Mouse (Mus musculus) ES-E14 (cell line): Measurements from ENCODE around the gene Unk.

Experiments used
- HCFC1 ChIP-seq: IDR thresholded peaks from 2 replicates; pipeline ENCODE4 v1.6.1; 2012; ENCODE audit warnings: low read length, inconsistent platforms, borderline replicate concordance; ENCODE audit not compliant: insufficient read depth
- MAFK ChIP-seq: IDR thresholded peaks from 2 replicates; pipeline ENCODE4 v1.6.1; 2014; ENCODE audit warnings: mild to moderate bottlenecking, low read depth, low read length, inconsistent platforms; ENCODE audit not compliant: insufficient read depth
- ZNF384 ChIP-seq: IDR thresholded peaks from 2 replicates; pipeline ENCODE4 v1.6.1; 2012; ENCODE audit warnings: low read depth, low read length, inconsistent platforms

DNA sequence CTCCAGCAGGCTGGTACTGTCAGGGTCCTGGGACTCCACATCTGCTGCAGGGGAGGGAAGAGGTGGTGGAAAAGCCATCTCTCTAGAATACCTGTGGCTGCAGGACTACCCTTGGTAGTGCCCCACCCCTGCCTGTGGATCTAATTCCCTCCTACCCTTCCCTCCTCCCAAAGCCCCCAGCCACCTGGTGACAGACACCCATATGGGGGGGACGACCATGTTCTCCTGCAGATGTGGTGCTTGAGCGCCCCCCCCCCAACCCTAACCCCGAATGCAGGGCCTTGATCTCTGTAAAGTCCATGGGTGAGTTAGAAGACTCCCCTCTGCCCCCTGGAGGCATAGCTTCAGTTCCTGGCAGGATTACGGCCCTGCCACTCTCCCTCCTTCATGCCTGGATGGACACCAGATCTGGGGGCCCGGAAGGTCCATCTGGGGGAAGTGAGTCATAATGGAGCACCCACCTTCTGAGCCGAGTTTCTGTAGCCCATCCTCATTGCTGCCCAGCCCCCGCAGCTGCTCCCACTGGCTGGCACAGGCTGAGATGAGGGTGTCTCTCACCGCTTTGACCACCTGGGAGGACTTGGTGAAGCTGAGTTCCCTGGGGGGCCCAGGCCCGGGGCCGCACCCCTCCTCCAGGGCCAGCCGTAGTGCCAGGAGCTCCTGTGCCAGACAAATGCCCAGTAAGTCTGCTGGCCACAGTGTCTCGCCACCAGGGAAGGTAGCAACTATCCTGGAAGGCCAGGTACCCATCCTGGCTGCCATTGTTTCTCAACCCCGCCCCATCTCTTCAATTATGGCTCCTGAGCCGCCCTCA, 77.0 kb downstream of the Unk start:
- TF ChIP-seq ZNF384, result no peak
- no peak for TF ChIP-seq MAFK
- no peak for TF ChIP-seq HCFC1
